Mouse (Mus musculus) stomach, postnatal 0 days (tissue): ENCODE results near the gene Frmpd3.

Experiments used
- CTCF ChIP-seq: IDR thresholded peaks from 2 replicates; pipeline ENCODE4 v1.5.1; 2016; ENCODE audit warnings: antibody characterized with exemption, low read depth, mild to moderate bottlenecking, moderate library complexity
- EP300 ChIP-seq: optimal IDR thresholded peaks from 2 replicates; pipeline ENCODE3; 2016; ENCODE audit warnings: antibody characterized with exemption

DNA sequence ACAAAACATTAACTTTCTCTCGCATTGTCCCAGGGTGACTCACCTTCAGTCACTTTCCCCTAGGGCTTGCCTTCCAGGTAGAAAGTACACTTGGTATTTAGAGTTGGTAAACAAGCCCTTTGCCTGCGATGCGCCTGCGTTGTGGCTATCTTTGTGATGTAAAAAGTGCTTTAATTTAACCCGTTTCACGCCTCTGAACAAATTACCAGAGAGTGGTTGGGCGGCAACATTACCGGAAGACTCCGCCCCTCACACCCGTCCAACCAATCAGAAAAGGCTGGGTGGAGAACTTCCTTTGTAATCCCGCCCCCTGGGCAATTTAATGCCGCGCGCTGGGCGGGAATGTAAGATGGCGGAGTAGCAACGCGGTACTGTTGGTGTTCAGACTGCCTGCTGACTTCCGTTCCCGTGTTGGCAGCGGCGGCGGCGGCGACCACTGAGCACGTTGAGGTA is 114.2 kb downstream of the Frmpd3 start, which contains the start of gene Prps1:
- TF ChIP-seq CTCF (no peak), EP300 (no peak)
